Mouse (Mus musculus) gonadal fat pad, adult 2 months (tissue): Measurements from ENCODE around the gene Ceacam18. TPM values are rescaled to one million over a fixed set of nuclear protein-coding genes. Genes with fewer than 3 reads are reported as not detected.

Source experiments
- DNase-seq: peaks from one replicate; pipeline ENCODE4 v3.0.0-alpha.2; 2012; ENCODE audit warnings: low read depth
- polyA plus RNA-seq: library from polyadenylated mRNA; depleted of rRNA; stranded (reverse); fragments of >200 nt; gene quantifications from 2 replicates; pipeline ENCODE4 v1.2.3, GENCODE M21; 2012; rRNA removed

The Ceacam18 gene
- polyA plus RNA-seq, result not detected in 2 replicates

- no peak for DNase-seq
These were observed at the start of gene Ceacam18 for GRCm38 (mm10) chr7:43634500-43634899. Gene Ceacam18, plus strand, starts transcription at chr7:43634707.

- no peak for DNase-seq
These were observed 49.7 kb upstream of the Ceacam18 start for GRCm38 (mm10) chr7:43584790-43585189.

- DNase-seq, result no peak
These were observed 32.6 kb upstream of the Ceacam18 start for GRCm38 (mm10) chr7:43601884-43602283.

DNA sequence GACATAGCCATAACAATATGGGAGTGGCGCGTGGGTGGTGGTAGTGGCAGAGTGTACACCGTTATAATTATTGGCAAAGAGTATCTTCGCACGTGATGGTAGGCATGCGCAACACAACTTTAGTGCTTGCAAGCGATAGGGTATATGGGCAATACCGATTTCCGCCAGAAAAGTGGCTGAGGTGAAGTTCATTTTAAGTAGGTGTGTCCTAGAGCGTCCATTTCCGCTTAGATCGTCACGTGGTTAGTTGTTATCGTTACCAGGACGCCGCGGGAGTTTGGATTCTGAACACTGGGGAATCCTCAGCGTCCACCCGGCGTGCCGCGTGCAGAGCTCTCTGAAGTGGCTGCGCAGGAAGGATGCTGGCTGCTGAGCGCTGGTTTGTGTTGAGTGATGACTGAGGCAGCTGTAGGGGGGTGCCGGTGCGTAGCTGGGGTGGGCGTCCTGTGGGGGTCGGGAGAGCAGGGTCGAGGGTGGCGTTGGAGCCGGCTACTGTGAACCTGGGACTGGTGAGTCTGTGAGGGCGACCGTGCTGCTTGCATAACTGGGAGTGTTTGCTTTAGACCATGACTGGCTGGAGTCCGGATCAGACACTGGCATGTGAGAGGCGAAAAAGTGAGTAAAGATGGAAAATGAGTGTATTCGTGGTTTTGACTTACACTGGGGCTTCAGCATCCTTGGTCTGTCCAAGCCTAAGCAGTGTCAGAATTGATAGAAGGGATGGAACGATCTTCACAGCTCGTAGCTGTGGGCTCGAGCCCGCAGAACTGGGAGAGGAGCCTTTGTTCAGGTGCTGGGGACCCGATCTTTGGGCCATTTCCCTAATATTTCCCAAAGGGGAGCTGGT lies 27.4 kb upstream of the Ceacam18 start, which contains the start of gene Zfp819:
Gene Zfp819, plus strand, starts transcription at position 274 of the 847 bp plus-strand sequence.
- no peak for DNase-seq

- DNase-seq, result no peak
These were observed 26.7 kb upstream of the Ceacam18 start for GRCm38 (mm10) chr7:43607743-43608287.

GRCm38 (mm10) chr7:43608316-43608824 lies 26.1 kb upstream of the Ceacam18 start:
- no peak for DNase-seq

DNA sequence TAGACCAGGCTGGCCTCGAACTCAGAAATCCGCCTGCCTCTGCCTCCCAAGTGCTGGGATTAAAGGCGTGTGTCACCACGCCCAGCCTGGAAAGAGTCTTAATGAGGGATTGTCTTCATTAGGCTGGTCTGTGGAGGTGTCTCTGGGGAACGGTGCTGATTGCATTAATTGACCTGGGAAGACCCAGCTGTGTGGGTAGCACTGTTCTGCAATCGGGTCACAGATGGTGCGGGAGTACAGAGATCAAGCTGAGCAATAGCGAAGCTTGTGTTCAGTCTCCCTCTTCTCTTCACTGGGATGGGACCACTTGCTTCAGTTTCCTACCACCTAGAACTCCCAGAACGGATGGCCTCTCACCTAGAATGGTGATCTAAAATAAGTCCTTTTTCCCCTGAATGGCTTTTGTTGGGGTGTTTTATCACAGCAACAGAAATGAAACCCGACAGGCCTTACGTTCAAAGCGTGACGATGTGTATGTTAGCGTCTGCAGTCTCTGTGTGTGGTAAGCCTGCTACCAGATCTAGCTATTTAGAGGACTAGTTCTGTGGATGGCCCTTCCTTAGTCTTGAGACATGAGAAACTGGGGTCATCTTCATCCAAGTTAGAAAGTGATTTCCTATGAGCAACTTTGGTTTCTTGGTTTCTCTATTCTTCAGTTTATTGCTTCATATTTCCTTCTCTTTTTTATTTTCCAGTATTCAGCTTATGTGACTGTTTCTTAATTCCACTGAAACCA lies 20.5 kb upstream of the Ceacam18 start:
- no peak for DNase-seq

- DNase-seq, result no peak
These were observed 11.6 kb upstream of the Ceacam18 start for GRCm38 (mm10) chr7:43622927-43623326.

DNA sequence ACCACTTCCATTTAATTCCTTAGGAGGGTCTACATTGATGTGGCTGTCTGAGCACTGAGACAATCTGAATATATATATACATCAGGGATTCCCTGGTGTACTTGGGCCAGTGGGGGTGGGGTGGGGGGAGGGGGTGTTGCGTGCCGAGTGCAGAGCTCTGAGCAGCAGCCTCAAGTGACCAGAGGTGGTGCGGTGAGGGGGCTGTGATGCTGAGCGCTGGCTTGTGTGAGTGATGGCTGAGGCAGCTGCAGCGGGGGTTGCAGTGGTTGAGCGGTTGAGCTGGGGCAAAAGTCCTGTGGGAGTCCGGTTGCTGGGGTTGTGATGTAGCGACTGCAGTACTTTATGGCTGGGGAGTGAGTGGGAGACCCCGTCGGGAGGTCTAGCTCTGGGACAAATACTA lies 10.7 kb upstream of the Ceacam18 start:
- no peak for DNase-seq

- DNase-seq, result no peak
These were observed 9.4 kb upstream of the Ceacam18 start for GRCm38 (mm10) chr7:43625065-43625464.

- no peak for DNase-seq
These were observed 8.6 kb upstream of the Ceacam18 start for GRCm38 (mm10) chr7:43625794-43626422.

DNA sequence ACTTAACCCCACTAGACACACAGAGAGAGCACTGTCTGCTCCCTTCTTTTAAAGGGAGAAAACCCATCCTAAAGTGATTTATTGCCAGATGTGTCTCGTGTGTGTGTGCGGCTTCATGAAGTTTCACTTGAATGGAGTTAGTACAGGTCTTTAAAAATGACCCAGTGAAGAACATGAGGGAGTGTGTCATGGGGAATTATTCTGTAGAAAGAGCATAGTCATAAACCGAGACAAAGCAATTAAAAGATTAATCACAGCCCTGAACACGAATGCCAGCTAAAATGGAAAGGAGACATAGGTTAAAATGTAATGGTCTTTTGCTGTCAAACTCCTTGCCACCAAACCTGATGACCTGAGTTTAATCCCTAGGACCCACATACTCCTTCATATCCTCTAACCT lies 567 bp upstream of the Ceacam18 start:
- DNase-seq, result no peak

DNA sequence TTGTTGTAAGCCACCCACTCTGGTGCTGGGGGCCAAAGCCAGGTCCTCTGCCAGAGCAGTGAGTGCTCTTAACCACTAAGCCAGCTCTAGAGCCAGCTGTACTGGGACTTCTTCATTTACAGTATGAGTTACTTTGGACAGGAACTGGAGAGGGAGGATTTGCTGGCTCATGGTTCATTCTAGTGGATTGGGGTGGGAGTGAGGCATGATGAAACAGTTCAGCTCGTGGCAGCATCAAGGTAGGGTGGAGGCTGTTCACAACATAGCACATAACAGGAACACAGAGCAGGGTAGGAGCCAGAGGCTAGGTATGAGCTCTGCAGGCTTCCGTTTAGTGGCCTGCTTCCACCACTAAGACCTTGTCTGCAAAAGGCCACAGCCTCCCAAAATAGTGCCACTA lies 1.7 kb downstream of the Ceacam18 start:
- DNase-seq, result no peak

DNA sequence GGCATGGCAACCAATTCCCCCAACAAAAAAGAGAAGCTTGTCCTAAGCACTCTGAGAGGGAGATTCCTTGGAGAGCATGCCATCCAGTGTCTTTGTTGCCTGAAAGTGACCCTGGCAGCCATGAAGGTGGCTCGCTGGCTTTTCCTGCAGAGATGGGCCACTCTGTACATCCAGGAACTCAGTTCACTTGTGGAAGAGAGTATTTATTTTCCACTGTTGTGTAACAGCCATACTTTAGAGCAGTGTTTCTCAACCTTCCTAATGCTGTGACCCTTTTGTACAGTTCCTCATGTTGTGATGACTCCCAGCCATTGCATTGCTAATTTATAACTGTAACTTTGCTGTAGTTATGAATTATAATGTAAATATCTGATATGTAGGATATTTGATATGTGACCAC lies 2.6 kb downstream of the Ceacam18 start:
- DNase-seq, result no peak

GRCm38 (mm10) chr7:43642587-43642986 lies 8.1 kb downstream of the Ceacam18 start:
- DNase-seq, result no peak

DNA sequence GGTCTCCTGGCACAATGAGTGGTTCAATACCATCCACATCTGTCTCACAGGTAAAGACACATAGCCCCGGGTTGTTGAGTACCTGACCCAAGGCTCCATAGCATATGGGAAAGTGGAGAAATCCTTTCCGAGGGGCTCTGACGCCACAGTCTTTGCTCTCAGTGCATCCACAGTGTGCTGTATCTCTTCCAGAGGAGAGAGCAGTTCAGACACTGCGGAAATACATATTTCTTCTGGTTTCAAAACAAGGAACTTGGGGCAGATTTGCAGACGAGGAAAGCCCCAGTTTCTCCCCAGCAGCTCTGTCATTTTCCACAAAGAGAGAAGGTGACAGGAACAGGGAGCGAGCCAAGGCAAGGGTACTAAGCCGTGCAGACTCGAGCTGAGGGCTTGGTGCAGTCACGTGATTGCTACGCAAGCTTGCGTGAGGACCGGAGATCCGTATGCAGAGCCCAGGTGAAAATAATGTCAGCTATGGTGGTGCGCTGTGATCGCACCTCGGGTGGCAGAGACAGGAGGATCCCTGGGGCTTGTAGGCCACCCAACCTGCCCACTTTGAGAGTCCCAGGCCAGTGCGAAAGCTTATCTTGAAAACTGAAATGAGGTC lies 8.6 kb downstream of the Ceacam18 start:
- no peak for DNase-seq

- no peak for DNase-seq
These were observed 18.2 kb downstream of the Ceacam18 start for GRCm38 (mm10) chr7:43652683-43653082.

- no peak for DNase-seq
These were observed 20.0 kb downstream of the Ceacam18 start for GRCm38 (mm10) chr7:43654519-43654918.

- no peak for DNase-seq
These were observed 21.7 kb downstream of the Ceacam18 start for GRCm38 (mm10) chr7:43656232-43656631.

GRCm38 (mm10) chr7:43660002-43660401 lies 25.5 kb downstream of the Ceacam18 start, which contains the start of gene Siglece:
Gene Siglece, minus strand, starts transcription at chr7:43660161.
- DNase-seq, result no peak

DNA sequence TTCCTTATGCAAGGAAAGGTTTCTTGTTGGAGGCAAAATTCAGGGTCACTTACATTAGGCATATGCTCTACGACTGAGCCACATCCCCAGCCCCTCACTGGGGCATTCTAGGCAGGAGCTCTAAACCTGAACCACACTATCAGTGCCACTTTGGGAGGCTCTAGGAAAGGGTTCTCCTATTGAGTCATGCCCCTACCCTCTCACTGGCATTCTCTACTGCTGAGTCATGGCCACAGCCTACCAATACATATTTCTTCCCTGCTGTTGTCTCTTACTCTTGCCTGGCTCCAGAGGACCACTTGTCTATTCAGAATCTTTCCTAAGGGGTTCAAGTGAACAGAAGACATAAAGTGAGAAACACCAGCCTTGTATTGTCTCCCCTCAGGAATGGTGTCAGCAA lies 28.3 kb downstream of the Ceacam18 start:
- no peak for DNase-seq
